Mouse (Mus musculus): ENCODE results near the gene Hccs.

DNA sequence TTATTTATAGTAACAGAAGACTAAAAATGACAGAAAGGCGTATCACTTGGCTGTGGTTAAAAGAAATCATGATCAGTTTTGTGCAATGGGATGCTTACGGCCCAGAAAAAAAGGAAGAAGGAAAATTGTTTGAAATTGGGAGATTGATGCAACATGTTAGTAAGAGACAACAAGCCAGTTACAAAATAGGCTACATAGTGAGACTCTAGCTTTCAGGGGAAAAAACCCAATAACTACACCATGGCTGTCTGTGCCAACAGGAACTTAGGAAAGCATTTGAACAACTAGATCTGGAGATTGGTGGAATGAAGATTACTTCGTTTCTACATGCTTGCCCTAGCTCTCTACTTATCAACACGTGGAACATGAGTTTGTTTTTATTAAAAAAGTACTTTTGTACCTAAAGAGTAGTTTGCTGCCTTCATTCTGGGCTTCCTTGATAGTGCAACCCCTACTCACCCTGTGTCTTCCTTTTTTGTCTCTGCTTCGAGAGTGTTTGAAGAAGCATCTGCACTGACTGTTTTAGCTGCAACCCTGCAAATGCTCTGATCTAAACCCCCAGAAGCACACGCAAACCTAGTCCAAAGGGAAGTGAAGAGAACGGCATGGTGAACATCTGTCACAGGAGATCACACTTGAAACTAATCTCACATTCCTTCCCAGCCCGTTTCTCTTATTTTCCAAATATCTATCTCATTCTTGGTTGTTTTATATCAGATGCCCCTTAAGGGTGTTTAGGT is 56.6 kb downstream of the Hccs start:
- TF ChIP-seq USF1 (IDR thresholded peaks at IDR 0.05; ENCODE audit: low read depth) (no peak), CTCF (IDR thresholded peaks at IDR 0.05; ENCODE audit: control insufficient read depth, insufficient read depth, insufficient read length) (no peak), FOSL1 (IDR thresholded peaks at IDR 0.05; ENCODE audit: insufficient read depth, low read length, poor library complexity, severe bottlenecking) (no peak), MAX (IDR thresholded peaks at IDR 0.05) (no peak)
